Mouse (Mus musculus) right cerebral cortex, adult 2 months (tissue): ENCODE data around the gene Parp2.
A peak's percentile ranks its signal among the peaks of the same experiment; 100 is the strongest.
"Not testable (repeated sequence)": the region's sequence is repeated elsewhere in the genome, so short reads cannot be mapped to it uniquely, and the experiment has no call there.

Source experiments
- DNase-seq, 2 experiments: peaks; one replicate each; pipeline ENCODE4 v3.0.0; 2021 to 2022; ENCODE audit warnings: low spot score in 2 of 2

Parp2 gene

GRCm38 (mm10) chr14:50807487-50808072 lies at the start of gene Parp2, which contains the start of gene Ccnb1ip1:
TSS of gene Parp2 (plus strand) at chr14:50807841.
TSS of gene Ccnb1ip1 (minus strand) at chr14:50807732.
- DNase-seq: peak; percentile 98 to 99

- peak; percentile 43 to 47 for DNase-seq
Observed at GRCm38 (mm10) chr14:50758416-50759085, 49.1 kb upstream of the Parp2 start.

GRCm38 (mm10) chr14:50765736-50766135 lies 41.9 kb upstream of the Parp2 start:
- DNase-seq: no peak

- peak; percentile 13 to 24 for DNase-seq
Observed at GRCm38 (mm10) chr14:50771342-50771741, 36.3 kb upstream of the Parp2 start.

GRCm38 (mm10) chr14:50782166-50782565 lies 25.5 kb upstream of the Parp2 start:
- no peak for DNase-seq

- no peak for DNase-seq
Observed at GRCm38 (mm10) chr14:50784391-50785250, 23.0 kb upstream of the Parp2 start.

- DNase-seq: peak; percentile 95
Observed at GRCm38 (mm10) chr14:50785251-50785637, 22.4 kb upstream of the Parp2 start, which contains the start of gene Ttc5. TSS of gene Ttc5 (minus strand) at chr14:50785519.

- DNase-seq: no peak
Observed at GRCm38 (mm10) chr14:50788157-50788556, 19.5 kb upstream of the Parp2 start.

- no peak for DNase-seq
Observed at GRCm38 (mm10) chr14:50795261-50795935, 12.2 kb upstream of the Parp2 start.

- no peak for DNase-seq
Observed at GRCm38 (mm10) chr14:50795965-50796364, 11.7 kb upstream of the Parp2 start.

- DNase-seq: no peak
Observed at GRCm38 (mm10) chr14:50796464-50796863, 11.2 kb upstream of the Parp2 start.

GRCm38 (mm10) chr14:50798512-50798911 lies 9.1 kb upstream of the Parp2 start:
- no peak for DNase-seq

- DNase-seq: peak; percentile 40 to 57
Observed at GRCm38 (mm10) chr14:50799502-50800259, 8.0 kb upstream of the Parp2 start.

- DNase-seq: no peak
Observed at GRCm38 (mm10) chr14:50802441-50802840, 5.2 kb upstream of the Parp2 start.

- no peak for DNase-seq
Observed at GRCm38 (mm10) chr14:50802843-50803562, 4.6 kb upstream of the Parp2 start.

- no peak for DNase-seq
Observed at GRCm38 (mm10) chr14:50804683-50805082, 3.0 kb upstream of the Parp2 start.

- not testable (repeated sequence) for DNase-seq
Observed at GRCm38 (mm10) chr14:50806469-50806868, 1.2 kb upstream of the Parp2 start.

- DNase-seq: no peak
Observed at GRCm38 (mm10) chr14:50813060-50813459, 5.4 kb downstream of the Parp2 start.

GRCm38 (mm10) chr14:50823240-50823639 lies 15.6 kb downstream of the Parp2 start:
- no peak for DNase-seq

- no peak for DNase-seq
Observed at GRCm38 (mm10) chr14:50824219-50824618, 16.6 kb downstream of the Parp2 start.
